ENCODE assay signal across 10 mouse cellular contexts in genomic region chr19:25407887-25408236, GRCm38 (mm10).
DNase-seq lines count a peak whose midpoint lies in the region; ATAC-seq and TF ChIP-seq lines count a peak whose summit lies in the region.
"Had no signal": no experiment of that assay in that cellular context is flagged by ENCODE, and none has a peak within 500 bp of the region (broad histone marks: within the 10 kb centered on the region; RNA-seq: fewer than 3 reads in every experiment).

No protein-coding gene starts in this region.

- TF ChIP-seq CTCF in brain, embryonic 14.5 days (IDR thresholded peaks at IDR 0.05; ENCODE audit: borderline replicate concordance, extremely low read depth, insufficient read depth, insufficient read length): no peak

- no peaks in the 10 kb centered on the region for H3K27me3 ChIP-seq in heart, embryonic 16.5 days (ENCODE audit: control insufficient read depth, insufficient read depth, low read length)
- peaks cover 24% of the 10 kb centered on the region for H3K27me3 ChIP-seq in hindbrain, embryonic 13.5 days
- H3K27me3 ChIP-seq in liver, embryonic 12.5 days (replicated peaks): peaks cover 45% of the 10 kb centered on the region

- no peak for DNase-seq in heart, postnatal 36 days
- DNase-seq in brain, embryonic 14.5 days (ENCODE audit: low read depth): peak; percentile 29
- DNase-seq in right cerebral cortex, adult 2 months (ENCODE audit: low spot score in 2 of 2): no peak
- DNase-seq in frontal cortex, postnatal 36 days (ENCODE audit: low spot score in 2 of 2): no peak
- no peak for DNase-seq in frontal cortex, postnatal 10 days (ENCODE audit: low spot score in 2 of 2)
- DNase-seq: right cerebral cortex, adult 18-20 months had no signal

- H3K4me2 ChIP-seq in heart, embryonic 16.5 days (ENCODE audit: low read depth, low read length): peak overlapping the region; percentile 77
- H3K4me2 ChIP-seq in hindbrain, embryonic 13.5 days: peak overlapping the region; percentile 86; the same call in 1 of the 2 replicates
- H3K4me2 ChIP-seq in liver, embryonic 12.5 days: peak overlapping the region; percentile 60

- 5% methylated on average over 6 of the region's 6 CpGs for WGBS in heart, embryonic 16.5 days
- 49% methylated on average over 6 of the region's 6 CpGs for WGBS in hindbrain, embryonic 13.5 days
- WGBS in liver, embryonic 12.5 days (ENCODE audit: insufficient replicate concordance): 16% methylated on average over 6 of the region's 6 CpGs

- peaks cover 27% of the 10 kb centered on the region for H3K36me3 ChIP-seq in heart, embryonic 16.5 days (ENCODE audit: control insufficient read depth, insufficient read depth)
- H3K36me3 ChIP-seq in hindbrain, embryonic 13.5 days: peaks cover 21% of the 10 kb centered on the region
- H3K36me3 ChIP-seq in liver, embryonic 12.5 days: peaks cover 24% of the 10 kb centered on the region
- H3K36me3 ChIP-seq: G1E had no signal

- peak overlapping the region; percentile 93 for H3K27ac ChIP-seq in heart, embryonic 16.5 days (ENCODE audit: low read length)
- H3K27ac ChIP-seq in hindbrain, embryonic 13.5 days: no peak overlapping the region
- H3K27ac ChIP-seq in liver, embryonic 12.5 days: no peak overlapping the region

- H3K4me3 ChIP-seq in heart, embryonic 16.5 days (ENCODE audit: low read length): peak overlapping the region; percentile 62
- no peak overlapping the region for H3K4me3 ChIP-seq in hindbrain, embryonic 13.5 days
- H3K4me3 ChIP-seq in liver, embryonic 12.5 days: no peak overlapping the region

- no peak for ATAC-seq in heart, embryonic 16.5 days (replicated peaks; ENCODE audit: extremely low read depth, insufficient read depth, low FRiP score)
- no peak for ATAC-seq in hindbrain, embryonic 13.5 days (ENCODE audit: low FRiP score)
- ATAC-seq in liver, embryonic 12.5 days: no peak

- intact Hi-C loops in heart, postnatal 36 days (cut with DNase I): loop anchor here (5.0 kb wide), 1 partner anchor 34 kb away; no protein-coding TSS in a partner anchor

- H3K9me3 ChIP-seq in heart, embryonic 16.5 days (replicated peaks; ENCODE audit: control insufficient read depth, low read length): no peaks in the 10 kb centered on the region
- no peaks in the 10 kb centered on the region for H3K9me3 ChIP-seq in hindbrain, embryonic 13.5 days
- H3K9me3 ChIP-seq in liver, embryonic 12.5 days (replicated peaks): no peaks in the 10 kb centered on the region

- peak overlapping the region; percentile 76 for H3K9ac ChIP-seq in heart, embryonic 16.5 days (ENCODE audit: low read length)
- no peak overlapping the region for H3K9ac ChIP-seq in hindbrain, embryonic 13.5 days
- no peak overlapping the region; the same call in 1 of the 2 replicates for H3K9ac ChIP-seq in liver, embryonic 12.5 days

- peaks cover 25% of the 10 kb centered on the region for H3K4me1 ChIP-seq in heart, embryonic 16.5 days (ENCODE audit: control insufficient read depth, insufficient read depth, low read length)
- H3K4me1 ChIP-seq in hindbrain, embryonic 13.5 days (replicated peaks): peaks cover 18% of the 10 kb centered on the region
- no peaks in the 10 kb centered on the region; the same call in 1 of the 2 replicates for H3K4me1 ChIP-seq in liver, embryonic 12.5 days

- TF ChIP-seq POLR2A in brain, embryonic 14.5 days (IDR thresholded peaks at IDR 0.05; ENCODE audit: borderline replicate concordance, extremely low read depth, insufficient read depth, insufficient read length, poor library complexity, severe bottlenecking): no peak
